Mouse (Mus musculus) lung, postnatal 25 days (tissue): ENCODE results near the gene Sp7.

Source experiments
- DNase-seq: peaks from one replicate; pipeline ENCODE4 v3.0.0; 2022; ENCODE audit warnings: low spot score

Gene Sp7

DNA sequence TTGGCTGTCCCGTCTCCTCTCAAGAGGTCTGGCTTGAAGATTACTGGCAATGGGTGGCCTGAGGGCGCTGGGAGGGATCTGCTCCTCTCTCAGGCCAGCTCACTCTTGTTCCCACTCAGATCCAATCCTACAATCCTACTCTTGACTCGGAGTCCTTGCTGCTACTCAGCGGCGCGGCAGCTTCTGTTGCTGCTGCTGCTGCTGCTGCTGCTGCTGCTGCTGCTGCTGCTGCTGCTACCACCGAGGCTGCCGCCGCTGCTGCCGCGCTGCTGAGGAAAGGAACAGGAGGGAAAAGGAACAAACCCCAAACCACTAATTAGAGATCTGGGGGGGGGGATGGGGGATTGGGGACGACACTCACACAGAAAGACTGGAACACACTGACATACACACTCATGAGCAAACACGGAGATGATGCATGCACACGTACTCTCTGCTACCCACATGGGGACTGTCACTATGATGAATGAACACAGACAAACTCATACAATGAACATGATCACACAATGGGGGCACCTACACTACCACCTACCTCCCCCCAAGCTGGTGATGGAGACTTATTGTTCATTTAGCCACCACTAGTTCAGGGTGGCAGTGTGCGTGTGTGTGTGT lies at the start of gene Sp7:
Gene Sp7, minus strand, starts transcription at position 450 of the 612 bp plus-strand sequence.
- no peak for DNase-seq

GRCm38 (mm10) chr15:102413687-102414086 lies 46.7 kb upstream of the Sp7 start:
- no peak for DNase-seq

DNA sequence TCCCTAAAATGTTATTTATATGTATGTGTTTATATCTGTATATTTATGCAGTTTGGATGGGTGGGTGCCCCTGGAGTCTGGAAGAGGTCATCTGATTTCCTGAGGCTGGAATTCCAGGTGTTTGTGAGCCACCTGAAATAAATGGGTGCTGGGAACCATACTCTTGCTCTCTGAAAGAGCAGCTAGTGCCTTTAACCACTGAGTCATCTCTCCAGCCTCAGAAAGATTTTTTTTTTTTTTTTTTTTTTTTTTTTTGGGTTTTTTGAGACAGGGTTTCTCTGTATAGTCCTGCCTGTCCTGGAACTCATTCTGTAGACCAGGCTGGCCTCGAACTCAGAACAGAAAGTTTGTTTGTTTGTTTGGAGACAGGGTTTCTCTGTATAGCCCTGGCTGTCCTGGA lies 44.1 kb upstream of the Sp7 start:
- no peak for DNase-seq

DNA sequence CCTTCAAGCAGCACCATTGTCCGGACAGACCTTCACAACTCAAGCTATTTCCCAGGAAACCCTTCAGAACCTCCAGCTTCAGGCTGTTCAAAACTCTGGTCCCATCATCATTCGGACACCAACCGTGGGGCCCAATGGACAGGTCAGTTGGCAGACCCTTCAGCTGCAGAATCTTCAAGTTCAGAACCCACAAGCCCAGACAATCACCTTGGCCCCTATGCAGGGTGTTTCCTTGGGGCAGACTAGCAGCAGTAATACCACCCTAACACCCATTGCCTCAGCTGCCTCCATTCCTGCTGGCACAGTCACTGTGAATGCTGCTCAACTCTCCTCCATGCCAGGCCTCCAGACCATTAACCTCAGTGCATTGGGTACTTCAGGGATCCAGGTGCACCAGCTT lies 42.3 kb upstream of the Sp7 start:
- DNase-seq: no peak

DNA sequence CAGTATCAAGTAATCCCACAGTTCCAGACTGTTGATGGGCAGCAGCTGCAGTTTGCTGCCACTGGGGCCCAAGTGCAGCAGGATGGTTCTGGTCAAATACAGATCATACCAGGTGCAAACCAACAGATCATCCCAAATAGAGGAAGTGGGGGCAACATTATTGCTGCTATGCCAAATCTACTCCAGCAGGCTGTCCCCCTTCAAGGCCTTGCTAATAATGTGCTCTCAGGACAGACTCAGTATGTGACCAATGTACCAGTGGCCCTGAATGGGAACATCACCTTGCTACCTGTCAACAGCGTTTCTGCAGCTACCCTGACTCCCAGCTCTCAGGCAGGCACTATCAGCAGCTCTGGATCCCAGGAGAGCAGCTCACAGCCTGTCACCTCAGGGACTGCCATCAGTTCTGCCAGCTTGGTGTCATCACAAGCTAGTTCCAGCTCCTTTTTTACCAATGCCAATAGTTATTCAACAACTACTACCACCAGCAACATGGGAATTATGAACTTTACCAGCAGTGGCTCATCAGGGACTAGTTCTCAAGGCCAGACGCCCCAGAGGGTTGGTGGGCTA lies 41.7 kb upstream of the Sp7 start:
- no peak for DNase-seq

GRCm38 (mm10) chr15:102407681-102408557 lies 40.9 kb upstream of the Sp7 start:
- no peak for DNase-seq

GRCm38 (mm10) chr15:102406912-102407580 lies 40.1 kb upstream of the Sp7 start:
- DNase-seq: no peak

DNA sequence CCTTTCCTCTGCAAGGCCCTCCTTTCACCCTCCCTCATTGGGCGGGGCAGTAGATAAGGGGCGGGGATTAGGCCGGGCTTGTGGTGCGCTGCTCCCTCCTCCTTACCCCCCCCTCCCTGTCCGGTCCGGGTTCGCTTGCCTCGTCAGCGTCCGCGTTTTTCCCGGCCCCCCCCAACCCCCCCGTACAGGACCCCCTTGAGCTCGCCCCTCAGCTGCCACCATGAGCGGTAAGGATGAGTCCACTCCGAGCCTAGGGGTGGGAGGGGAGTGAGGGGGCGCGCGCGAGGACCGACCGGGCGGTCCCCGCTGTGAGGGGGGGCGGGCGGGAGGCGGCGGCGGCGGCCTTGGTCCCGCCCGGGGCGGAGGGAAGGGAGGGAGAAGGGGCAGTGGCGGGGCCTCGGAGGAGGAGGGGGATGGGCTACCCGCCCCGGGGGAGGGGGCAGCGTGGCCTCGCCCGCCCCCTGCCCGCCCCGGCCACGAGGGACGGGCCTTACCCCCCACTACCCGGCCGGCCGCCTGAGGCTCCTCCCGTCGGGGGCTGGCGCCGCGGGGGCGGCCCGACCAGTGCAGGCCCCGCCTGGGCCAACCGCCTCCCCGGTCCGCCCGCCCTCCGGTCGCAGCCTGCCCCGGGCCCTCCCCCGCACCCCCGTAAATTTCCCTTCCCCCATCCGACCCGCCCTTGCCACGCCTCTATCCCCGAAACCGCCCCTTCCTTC lies 39.4 kb upstream of the Sp7 start:
- DNase-seq: peak; percentile 86

- peak; percentile 100 for DNase-seq
These were observed 38.7 kb upstream of the Sp7 start, which contains the start of gene Sp1 for GRCm38 (mm10) chr15:102405489-102406195. Gene Sp1, plus strand, starts transcription at chr15:102406143.

- no peak for DNase-seq
These were observed 37.9 kb upstream of the Sp7 start for GRCm38 (mm10) chr15:102404608-102405488.

- DNase-seq: no peak
These were observed 35.2 kb upstream of the Sp7 start for GRCm38 (mm10) chr15:102402210-102402609.

DNA sequence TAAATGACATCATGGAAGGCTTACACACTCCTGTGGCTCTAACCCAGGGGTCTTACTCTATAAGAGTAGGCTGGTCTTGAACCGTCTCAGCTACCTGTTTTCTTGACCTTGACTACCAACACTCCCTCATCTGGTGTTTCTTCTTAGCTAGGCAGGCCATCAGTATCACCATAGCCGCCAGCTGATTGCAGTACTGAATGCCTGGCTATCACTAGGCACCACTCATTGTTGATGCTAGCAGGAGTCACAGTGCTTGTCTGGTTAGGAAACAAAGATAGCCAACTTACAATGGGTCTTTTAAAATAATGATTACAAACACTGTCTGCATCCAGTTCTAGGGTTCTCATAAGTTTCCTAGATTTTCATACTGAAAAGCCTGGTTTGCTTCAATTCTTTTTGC lies 34.3 kb upstream of the Sp7 start:
- DNase-seq: no peak

- no peak for DNase-seq
These were observed 33.6 kb upstream of the Sp7 start for GRCm38 (mm10) chr15:102400476-102401045.

- DNase-seq: peak; percentile 97
These were observed 32.5 kb upstream of the Sp7 start for GRCm38 (mm10) chr15:102399229-102400221.

DNA sequence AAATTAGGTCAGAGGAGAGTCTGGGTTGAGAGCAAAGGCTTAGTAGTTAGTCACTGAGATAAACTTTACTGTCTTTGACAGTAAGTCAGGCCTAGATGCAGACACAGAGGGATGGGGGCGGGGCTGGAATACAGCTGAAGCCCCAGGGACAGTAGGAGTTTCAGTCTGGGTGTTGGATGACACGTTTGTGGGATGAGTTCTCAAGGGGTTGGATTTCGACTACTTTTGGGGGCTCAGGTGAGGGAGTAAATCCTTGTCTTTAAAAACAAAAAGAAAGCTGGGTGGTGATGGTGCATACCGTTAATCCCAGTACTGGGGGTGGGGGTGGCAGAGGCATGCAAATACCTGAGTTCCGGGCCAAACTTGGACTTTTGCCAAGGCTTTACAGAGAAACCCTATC lies 31.6 kb upstream of the Sp7 start:
- no peak for DNase-seq

DNA sequence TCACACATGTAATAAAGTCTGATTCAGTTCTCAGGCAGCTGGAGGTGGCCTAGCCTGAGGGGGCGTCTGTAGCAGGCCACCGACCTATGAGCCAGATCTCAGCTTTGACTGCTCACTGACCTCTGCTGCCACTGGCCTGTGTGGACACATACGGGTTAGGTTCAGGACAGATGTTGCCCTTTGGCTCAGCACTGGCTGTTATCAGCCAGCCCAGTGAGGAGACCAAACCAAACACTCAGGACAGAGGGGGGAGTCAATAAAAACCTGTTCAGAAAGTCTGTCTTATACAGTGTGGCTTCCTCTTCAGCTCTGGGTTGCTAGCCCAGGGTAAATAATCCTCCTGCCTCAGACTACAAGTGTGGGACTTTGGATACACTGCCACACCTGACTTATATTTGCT lies 28.1 kb upstream of the Sp7 start:
- no peak for DNase-seq

- peak; percentile 57 for DNase-seq
These were observed 26.6 kb upstream of the Sp7 start for GRCm38 (mm10) chr15:102393584-102394014.

DNA sequence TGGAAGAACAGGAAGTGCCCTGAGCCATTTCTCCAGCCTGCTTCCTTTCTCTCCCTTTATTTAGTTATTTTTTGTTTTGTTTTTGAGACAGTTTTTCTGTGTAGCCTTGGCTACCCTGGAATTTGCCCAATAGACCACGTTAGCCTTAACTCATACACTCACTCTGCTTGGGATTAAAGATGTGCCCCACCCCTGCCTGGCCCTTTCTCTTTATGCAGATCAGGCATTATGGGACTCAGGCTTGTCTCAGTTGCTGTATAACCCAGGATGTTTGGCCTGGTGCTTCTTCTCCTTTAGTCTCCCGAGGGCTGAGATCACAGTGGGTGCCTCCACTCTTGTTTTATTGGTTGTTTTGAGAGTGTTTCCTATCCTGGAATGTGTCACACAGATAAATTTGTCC lies 25.5 kb upstream of the Sp7 start:
- DNase-seq: no peak

DNA sequence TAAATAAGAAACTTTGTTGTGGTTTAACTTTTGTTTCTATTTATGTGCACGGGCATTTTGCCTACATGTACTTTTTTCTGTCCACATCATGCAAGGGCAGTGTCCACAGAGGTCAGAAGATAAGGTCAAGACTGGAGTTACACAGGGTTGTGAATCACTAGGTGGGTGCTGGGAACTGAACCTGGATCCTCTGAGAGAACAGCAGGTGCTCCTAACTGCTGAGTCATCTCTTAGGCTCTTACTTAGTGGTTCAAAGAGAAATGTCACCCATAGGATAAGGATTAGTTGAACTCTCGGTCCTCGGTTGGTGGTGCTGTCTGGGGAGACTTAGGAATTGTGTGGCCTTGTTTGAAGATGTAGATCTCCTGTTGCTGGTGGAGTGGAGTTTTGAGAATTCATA lies 22.0 kb upstream of the Sp7 start:
- DNase-seq: no peak
